Mouse (Mus musculus): ENCODE results near the gene Sgip1.

Sgip1 gene

DNA sequence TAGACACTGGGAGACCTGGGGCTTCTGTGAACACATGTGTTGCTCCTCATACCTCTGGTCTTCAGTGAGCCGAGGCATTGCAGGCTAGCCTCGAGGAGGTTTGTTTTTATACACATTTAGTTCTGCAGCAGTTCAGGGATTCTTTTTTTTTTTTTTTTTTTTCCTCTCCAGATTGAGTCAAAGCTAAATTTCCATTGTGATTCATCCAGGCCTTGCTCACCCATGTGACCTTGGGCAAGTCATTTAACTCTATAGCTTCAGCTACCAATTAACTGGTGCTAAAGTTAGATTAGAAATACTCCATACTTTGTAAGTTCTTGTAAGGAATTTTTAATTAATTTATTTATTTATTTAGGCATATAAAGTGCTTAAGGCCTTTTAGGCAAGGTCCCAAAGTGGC lies 145.4 kb downstream of the Sgip1 start:
- H3K36me3 ChIP-seq (ENCODE audit: control insufficient read depth, insufficient read depth, low read length, poor library complexity, severe bottlenecking) = no peaks in the 10 kb centered on the region
- no peak for DNase-seq (ENCODE audit: low read depth, low spot score)

DNA sequence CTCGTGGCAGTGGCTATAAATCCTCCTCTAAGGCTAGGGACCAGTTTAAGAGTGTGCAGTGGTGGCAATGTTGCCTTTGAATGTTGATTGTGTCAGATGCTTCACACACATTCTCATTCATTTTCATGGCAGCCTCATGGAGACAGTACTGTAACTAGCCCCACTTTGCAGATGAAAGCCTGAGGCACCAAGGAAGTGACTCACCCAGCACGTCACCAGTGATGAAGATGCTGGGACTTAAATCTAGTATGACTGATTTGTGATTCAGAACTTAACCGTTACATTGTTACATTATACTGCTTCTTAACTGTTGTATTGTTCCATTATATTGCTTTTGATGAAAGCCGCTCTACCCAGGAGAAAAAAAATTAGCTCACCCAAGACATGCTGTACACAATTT lies 145.8 kb downstream of the Sgip1 start:
- Histone ChIP-seq H3K27me3 (ENCODE audit: control insufficient read depth, insufficient read depth, low read length, poor library complexity, severe bottlenecking) (no peaks in the 10 kb centered on the region), H3K36me3 (ENCODE audit: control insufficient read depth, insufficient read depth, low read length, poor library complexity, severe bottlenecking) (no peaks in the 10 kb centered on the region)
- no peak for DNase-seq (ENCODE audit: low read depth, low spot score)

More for the DNA sequence above, 145.4 kb downstream of the Sgip1 start:
- no peaks in the 10 kb centered on the region for H3K27me3 ChIP-seq (ENCODE audit: control insufficient read depth, insufficient read depth, low read length, poor library complexity, severe bottlenecking)

DNA sequence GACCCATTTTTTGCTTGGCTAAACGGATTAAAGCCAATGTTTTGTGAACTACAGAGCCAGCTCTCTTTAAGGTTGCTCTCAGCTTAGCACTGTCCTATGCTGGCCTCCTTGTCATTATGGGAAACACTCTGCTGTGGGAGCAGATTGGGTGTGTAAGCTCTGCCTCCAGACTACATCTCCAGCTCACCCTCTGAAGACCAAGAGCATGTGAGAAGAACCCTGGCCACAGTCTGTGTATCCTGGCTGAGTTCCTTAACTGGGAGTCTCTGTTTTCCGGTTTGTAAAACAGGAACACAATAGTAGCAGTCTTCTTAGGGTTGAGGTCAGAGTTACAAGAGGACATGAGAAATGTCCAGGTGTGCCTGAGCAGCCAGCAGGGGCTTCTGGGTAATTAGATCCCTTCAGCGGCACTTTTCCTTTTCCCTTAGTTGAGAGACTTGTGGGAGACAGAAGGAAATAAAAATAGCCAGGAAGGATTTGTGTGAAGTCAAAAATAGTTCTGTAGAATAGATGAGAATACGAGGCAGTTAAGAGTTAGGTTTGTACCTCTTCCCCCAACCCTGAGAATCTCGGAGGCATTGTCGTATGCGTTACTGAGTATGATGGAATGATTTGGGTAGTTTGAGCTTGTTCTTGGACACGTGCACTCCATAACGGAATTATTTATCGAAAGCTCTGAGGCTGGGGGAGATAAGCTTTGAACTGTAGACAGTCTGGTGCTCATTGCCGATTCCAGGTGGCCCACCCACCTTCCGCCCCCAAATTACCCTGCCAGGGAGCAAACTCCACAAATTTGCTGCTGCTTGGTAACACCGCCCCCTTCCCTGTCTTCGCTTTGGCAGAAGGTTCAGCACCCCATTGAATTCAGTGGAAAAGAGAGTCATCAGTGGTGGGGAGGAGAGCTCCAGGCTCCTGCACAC lies 146.9 kb downstream of the Sgip1 start:
- Histone ChIP-seq H3K36me3 (ENCODE audit: control insufficient read depth, insufficient read depth, low read length, poor library complexity, severe bottlenecking) (no peaks in the 10 kb centered on the region), H3K27me3 (ENCODE audit: control insufficient read depth, insufficient read depth, low read length, poor library complexity, severe bottlenecking) (no peaks in the 10 kb centered on the region)
- no peak for DNase-seq (ENCODE audit: low read depth, low spot score)

- no peaks in the 10 kb centered on the region for H3K36me3 ChIP-seq (ENCODE audit: control insufficient read depth, insufficient read depth, low read length, poor library complexity, severe bottlenecking)
- H3K27me3 ChIP-seq (ENCODE audit: control insufficient read depth, insufficient read depth, low read length, poor library complexity, severe bottlenecking) = no peaks in the 10 kb centered on the region
- no peak for DNase-seq (ENCODE audit: low read depth, low spot score)
These were observed 154.8 kb downstream of the Sgip1 start for GRCm38 (mm10) chr4:102895866-102896265.

DNA sequence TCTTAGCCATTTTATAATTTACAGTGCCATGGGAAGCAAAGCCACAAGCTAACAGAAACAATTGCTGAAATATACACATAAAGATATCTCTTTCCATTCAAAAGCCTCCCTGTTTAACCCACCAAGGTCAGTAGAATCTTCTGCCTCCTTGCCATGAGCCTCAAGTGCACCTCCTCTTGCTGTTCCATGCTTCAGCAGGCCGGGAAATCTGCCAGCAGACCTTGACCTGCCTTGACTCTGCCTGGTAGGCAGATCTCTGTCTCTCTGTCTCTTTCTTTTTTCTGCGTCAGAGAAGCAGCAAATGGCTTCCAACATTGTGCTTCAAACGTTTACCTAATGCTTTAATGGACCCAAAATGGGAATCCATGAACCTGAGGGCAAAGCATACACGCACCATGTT lies 157.9 kb downstream of the Sgip1 start:
- H3K27me3 ChIP-seq (ENCODE audit: control insufficient read depth, insufficient read depth, low read length, poor library complexity, severe bottlenecking) = no peaks in the 10 kb centered on the region
- no peak for DNase-seq (ENCODE audit: low read depth, low spot score)
- H3K36me3 ChIP-seq (ENCODE audit: control insufficient read depth, insufficient read depth, low read length, poor library complexity, severe bottlenecking) = no peaks in the 10 kb centered on the region

GRCm38 (mm10) chr4:102899683-102900082 lies 158.6 kb downstream of the Sgip1 start:
- no peaks in the 10 kb centered on the region for H3K27me3 ChIP-seq (ENCODE audit: control insufficient read depth, insufficient read depth, low read length, poor library complexity, severe bottlenecking)
- no peaks in the 10 kb centered on the region for H3K36me3 ChIP-seq (ENCODE audit: control insufficient read depth, insufficient read depth, low read length, poor library complexity, severe bottlenecking)
- DNase-seq (ENCODE audit: low read depth, low spot score) = no peak

- DNase-seq (ENCODE audit: low read depth, low spot score) = no peak
- Histone ChIP-seq H3K36me3 (ENCODE audit: control insufficient read depth, insufficient read depth, low read length, poor library complexity, severe bottlenecking) (no peaks in the 10 kb centered on the region), H3K27me3 (ENCODE audit: control insufficient read depth, insufficient read depth, low read length, poor library complexity, severe bottlenecking) (no peaks in the 10 kb centered on the region)
These were observed 159.1 kb downstream of the Sgip1 start for GRCm38 (mm10) chr4:102900166-102900565.

DNA sequence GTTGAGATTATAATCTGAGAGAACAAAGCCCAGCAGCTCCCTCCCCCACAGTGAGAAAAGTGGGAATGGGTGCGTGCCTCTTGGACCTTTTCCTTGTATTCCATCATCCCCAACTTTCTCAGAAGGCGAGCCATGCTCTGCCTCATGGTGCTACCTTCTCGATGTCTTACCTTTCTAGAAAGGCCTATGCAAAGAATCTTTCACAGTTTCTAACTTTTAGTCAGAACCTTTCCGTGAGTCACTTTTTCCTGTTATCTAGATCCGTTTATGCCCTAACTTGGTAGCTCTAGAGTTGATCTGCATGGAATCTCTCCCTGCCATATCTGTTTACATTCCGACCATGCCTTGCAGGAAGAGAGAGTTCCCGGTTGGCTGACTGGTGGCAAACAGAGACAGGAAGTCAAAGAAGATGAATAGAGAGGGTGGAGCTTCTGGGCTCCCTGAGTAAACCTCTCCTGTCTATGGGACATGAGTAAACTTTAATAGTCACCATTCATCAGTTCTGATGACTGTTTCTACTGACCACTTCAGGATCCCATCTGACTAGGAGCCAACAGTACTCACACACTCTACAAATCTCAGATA lies 166.8 kb downstream of the Sgip1 start:
- DNase-seq (ENCODE audit: low read depth, low spot score) = no peak
- no peaks in the 10 kb centered on the region for H3K27me3 ChIP-seq (ENCODE audit: control insufficient read depth, insufficient read depth, low read length, poor library complexity, severe bottlenecking)
- H3K36me3 ChIP-seq (ENCODE audit: control insufficient read depth, insufficient read depth, low read length, poor library complexity, severe bottlenecking) = no peaks in the 10 kb centered on the region

GRCm38 (mm10) chr4:102910191-102910590 lies 169.1 kb downstream of the Sgip1 start:
- DNase-seq (ENCODE audit: low read depth, low spot score) = no peak

DNA sequence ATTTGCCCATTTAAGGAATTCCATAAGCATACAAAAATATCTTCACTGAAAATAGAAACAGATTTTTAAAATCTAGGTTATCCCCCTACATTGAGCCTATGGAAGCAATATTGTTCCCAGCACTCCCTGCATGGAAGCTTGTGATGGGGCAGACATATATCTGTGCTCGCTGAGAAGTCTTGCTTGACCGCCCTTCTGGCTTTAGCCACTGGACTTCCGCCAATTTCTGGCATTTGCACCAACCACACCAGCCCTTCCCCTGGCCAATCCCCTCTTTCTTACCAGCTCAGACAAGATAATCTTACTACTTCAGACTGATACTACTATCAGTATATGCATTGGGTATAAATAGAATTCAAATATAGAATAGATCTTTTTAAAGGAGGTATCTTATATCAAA lies 172.1 kb downstream of the Sgip1 start:
- H3K27me3 ChIP-seq (ENCODE audit: control insufficient read depth, insufficient read depth, low read length, poor library complexity, severe bottlenecking) = no peaks in the 10 kb centered on the region
- DNase-seq (ENCODE audit: low read depth, low spot score) = no peak

More at GRCm38 (mm10) chr4:102910191-102910590, 169.1 kb downstream of the Sgip1 start:
- Histone ChIP-seq H3K36me3 (ENCODE audit: control insufficient read depth, insufficient read depth, low read length, poor library complexity, severe bottlenecking) (no peaks in the 10 kb centered on the region), H3K27me3 (ENCODE audit: control insufficient read depth, insufficient read depth, low read length, poor library complexity, severe bottlenecking) (no peaks in the 10 kb centered on the region)

GRCm38 (mm10) chr4:102913700-102914327 lies 172.7 kb downstream of the Sgip1 start:
- Histone ChIP-seq H3K36me3 (ENCODE audit: control insufficient read depth, insufficient read depth, low read length, poor library complexity, severe bottlenecking) (no peaks in the 10 kb centered on the region), H3K27me3 (ENCODE audit: control insufficient read depth, insufficient read depth, low read length, poor library complexity, severe bottlenecking) (no peaks in the 10 kb centered on the region)
- DNase-seq (ENCODE audit: low read depth, low spot score) = peak; percentile 5

More for the DNA sequence above, 172.1 kb downstream of the Sgip1 start:
- no peaks in the 10 kb centered on the region for H3K36me3 ChIP-seq (ENCODE audit: control insufficient read depth, insufficient read depth, low read length, poor library complexity, severe bottlenecking)

GRCm38 (mm10) chr4:102918191-102918590 lies 177.1 kb downstream of the Sgip1 start:
- no peaks in the 10 kb centered on the region for H3K36me3 ChIP-seq (ENCODE audit: control insufficient read depth, insufficient read depth, low read length, poor library complexity, severe bottlenecking)
- H3K27me3 ChIP-seq (ENCODE audit: control insufficient read depth, insufficient read depth, low read length, poor library complexity, severe bottlenecking) = no peaks in the 10 kb centered on the region
- no peak for DNase-seq (ENCODE audit: low read depth, low spot score)

- Histone ChIP-seq H3K27me3 (ENCODE audit: control insufficient read depth, insufficient read depth, low read length, poor library complexity, severe bottlenecking) (no peaks in the 10 kb centered on the region), H3K36me3 (ENCODE audit: control insufficient read depth, insufficient read depth, low read length, poor library complexity, severe bottlenecking) (no peaks in the 10 kb centered on the region)
- no peak for DNase-seq (ENCODE audit: low read depth, low spot score)
These were observed 188.4 kb downstream of the Sgip1 start for GRCm38 (mm10) chr4:102929491-102929890.

DNA sequence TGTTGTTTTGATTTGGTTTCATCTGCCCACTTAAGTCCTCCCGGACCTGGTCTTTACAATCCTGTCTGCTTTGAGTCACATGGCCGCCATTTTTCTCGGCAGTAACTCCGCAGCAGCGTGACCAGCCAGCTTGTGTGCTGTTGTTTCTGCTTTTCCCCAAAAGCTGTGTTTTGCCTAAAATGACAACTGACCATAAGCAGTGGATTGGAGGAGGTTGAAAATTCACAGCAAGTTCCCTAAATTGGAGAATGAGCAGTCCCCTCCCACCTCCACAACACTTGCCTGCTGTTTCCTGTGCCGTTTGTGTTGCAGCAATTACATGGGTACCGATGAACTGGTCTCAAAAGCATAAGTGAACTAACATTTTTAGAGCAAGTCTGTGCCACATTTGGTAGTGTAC lies 189.6 kb downstream of the Sgip1 start:
- no peaks in the 10 kb centered on the region for H3K27me3 ChIP-seq (ENCODE audit: control insufficient read depth, insufficient read depth, low read length, poor library complexity, severe bottlenecking)
- H3K36me3 ChIP-seq (ENCODE audit: control insufficient read depth, insufficient read depth, low read length, poor library complexity, severe bottlenecking) = no peaks in the 10 kb centered on the region
- no peak for DNase-seq (ENCODE audit: low read depth, low spot score)

DNA sequence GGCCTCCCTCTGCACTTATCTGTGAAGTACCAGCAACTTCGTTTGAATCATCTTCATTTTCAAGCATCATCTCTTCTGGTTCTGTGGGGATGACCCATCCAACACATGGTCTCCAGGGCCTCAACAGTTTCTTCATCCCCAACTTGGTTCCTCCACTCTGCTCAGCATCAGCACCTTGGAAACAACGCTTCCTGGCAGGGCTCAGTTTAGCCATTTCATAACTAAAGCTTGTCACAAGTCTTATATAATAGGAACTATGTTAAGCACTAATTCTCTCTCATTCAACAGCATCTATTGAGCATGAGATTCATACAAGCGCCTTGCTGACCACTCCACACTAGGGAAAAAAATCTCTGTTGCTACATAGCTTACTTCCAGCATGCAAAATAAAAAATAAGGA lies 199.2 kb downstream of the Sgip1 start:
- no peaks in the 10 kb centered on the region for H3K27me3 ChIP-seq (ENCODE audit: control insufficient read depth, insufficient read depth, low read length, poor library complexity, severe bottlenecking)
- DNase-seq (ENCODE audit: low read depth, low spot score) = no peak
- no peaks in the 10 kb centered on the region for H3K36me3 ChIP-seq (ENCODE audit: control insufficient read depth, insufficient read depth, low read length, poor library complexity, severe bottlenecking)
